Mouse (Mus musculus) right cerebral cortex, postnatal 4 days (tissue): ENCODE results near the gene Zc3h13.

Experiments
- DNase-seq: peaks from one replicate; pipeline ENCODE4 v3.0.0-alpha.2; 2022

Gene Zc3h13

DNA sequence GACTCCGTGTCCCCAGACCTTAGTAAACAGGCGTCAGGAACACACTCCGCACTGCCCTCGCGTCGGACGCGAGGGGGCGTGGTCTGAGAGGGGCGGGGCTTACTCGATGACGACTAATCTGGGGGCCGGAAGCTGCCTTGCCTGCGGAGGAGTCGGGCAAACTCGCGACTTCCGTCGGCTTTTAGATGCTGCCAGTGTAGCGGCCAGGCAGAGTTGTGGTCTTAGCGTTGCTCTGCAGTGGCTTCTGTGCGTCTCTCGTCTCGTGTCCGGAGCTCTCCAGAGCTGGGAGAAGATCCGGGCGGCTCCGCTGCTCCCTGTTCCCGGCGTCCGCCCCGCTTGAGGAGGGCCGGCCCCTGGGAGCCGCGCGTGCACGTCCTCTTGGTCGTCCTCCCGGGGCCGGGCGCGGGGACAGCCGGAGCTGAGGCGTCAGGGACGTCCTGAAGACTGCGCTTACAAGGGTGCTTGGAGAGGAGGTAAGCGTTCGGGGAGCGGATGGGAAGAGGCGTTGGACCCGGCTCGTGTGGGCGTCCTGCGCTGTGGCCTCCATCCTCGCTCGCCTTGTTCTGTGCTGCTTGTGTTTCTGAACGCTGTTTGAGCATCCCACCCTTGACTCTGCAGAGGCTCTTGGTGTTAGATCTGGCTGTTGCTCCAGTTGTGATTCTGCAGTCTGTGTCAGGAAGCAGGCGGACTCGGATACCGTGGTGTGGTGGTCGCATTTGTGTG, at the start of gene Zc3h13:
Zc3h13 (plus strand) TSS at position 181 of the 723 bp plus-strand sequence.
- DNase-seq: peak; percentile 97

DNA sequence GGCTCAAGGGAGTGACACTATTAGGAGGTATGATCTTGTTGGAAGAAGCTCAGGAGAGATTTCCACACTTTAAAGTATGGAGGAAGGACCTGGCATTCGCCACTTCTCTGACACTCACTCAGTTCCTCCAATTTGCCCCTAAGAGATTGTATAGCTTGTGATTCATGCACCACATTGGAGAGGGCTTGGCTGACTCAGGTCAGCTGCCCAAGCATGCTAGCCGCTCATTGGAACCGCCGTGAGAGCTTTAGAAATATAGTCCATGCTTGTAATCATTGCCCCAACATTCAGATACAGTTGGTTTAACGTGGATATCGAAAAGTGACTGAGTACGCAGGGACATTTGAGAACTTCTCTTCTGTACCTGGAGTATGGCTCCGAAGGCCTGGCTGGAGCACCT, 48.6 kb upstream of the Zc3h13 start:
- DNase-seq: no peak

DNA sequence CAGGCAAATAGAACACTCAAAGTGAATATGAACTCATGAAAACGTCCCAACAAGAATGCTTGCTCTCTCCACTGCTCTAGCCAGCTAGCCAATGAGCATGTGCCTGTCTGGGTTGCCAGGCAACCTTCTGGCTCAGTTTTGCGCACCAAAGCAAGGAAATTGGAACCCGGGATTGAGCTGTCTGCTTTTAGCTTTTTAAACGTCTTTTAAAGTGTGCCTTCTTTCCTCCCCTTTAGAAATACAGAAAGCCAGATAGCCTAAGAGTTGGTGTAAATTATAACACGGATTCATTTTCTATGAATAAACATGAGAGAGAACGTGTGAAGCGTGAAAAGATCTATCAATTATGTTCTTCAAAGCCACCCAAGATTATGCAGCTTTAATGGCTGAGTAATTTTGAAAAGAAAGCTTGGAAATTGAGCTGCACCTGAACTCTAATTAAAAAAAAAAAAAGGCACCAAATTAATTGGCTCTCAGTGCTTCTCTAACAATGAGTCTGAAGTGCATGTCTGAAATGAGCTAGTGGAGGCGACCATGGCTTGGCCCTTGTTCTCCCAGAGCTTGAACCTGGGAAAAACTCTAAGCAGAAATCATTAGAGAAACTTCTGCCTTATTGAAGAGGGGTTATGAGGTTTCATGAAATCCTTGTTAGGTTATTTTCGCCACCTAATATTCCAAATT, 48.1 kb upstream of the Zc3h13 start:
- peak; percentile 49 for DNase-seq

DNA sequence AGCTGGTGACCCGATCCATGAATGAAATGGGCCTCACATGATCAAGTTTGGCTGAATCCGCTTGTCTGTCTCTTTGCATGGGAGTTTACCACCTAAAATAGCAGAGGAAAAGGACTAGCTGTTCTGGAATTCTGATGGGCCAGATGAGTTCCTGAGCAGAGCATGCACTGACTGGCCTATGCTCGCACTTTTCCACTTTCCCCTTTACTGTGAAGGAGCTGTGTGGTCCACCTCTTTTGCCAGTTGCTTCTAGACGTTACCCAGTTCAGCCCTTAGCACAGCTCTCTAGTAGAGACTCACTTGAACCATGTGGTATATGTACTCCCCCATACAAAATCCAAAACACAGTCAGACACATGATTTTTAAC, 47.6 kb upstream of the Zc3h13 start:
- DNase-seq: no peak

DNA sequence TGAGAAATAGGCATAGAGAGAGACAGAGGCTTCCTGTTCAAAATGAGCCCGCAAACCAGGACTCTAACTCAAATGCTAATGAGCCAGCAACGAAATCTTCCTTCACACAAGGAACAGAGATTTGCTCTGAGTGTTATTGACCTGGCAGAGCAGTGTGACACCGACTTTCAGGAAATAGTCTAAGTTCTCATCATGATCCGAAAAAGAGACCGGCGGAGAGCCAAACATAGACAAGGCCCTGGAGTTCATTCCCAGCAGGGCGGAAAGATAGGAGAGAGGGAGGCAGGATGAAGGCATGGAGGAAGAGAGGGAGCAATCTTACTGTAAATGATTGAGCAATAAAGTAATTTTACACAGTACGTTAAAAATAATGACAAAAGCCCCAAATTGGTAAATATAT, 47.1 kb upstream of the Zc3h13 start:
- DNase-seq: no peak

DNA sequence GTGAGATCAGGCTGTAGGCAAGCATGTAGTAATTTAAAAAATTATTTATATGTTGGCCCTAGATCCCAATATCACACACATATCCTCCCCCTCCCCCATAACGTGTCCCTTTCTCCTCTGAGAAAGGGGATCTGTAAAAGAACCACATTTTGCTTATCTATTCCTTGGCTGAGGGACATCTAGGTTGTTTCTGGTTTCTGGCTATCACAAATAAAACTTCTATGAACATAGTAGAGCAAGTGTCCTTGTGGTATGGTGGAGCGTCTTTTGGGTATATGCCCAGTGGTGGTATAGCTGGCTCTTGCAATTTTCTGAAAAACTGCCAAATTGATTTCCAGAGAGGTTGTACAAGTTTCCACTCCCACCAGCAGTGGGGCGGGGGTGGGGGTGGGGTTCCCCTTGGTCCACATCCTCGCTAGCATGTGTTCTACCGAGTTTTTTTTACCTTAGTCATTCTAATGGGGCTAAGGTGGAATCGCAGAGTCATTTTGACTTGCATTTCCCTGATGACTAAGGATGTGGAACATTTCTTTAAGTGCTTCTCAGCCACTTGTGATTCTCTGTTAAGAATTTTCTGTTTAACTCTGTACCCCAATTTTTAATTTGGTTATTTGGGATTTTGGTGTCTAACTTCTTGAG, 46.0 kb upstream of the Zc3h13 start:
- no peak for DNase-seq

DNA sequence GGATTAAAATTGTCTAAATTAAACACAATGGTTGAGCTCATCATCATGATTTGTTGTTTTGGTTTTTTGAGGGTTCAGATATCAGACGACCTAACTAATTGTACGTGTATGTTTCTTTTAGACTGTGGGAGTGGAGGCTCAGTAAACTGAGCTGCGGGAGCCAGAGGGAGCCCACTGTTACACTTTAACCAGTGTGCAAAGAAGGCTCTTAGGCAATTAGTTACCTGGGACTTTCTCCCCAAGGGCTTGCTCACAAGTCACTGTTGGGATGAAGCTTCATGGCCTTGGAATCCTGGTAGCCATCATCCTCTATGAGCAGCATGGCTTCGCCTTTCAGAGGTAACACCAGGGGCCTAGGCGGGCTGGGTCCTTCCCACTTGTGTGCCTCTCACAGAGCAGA, 42.1 kb upstream of the Zc3h13 start, which contains the start of gene Cpb2:
Cpb2 (plus strand) TSS at position 201 of the 400 bp plus-strand sequence.
- DNase-seq: no peak

DNA sequence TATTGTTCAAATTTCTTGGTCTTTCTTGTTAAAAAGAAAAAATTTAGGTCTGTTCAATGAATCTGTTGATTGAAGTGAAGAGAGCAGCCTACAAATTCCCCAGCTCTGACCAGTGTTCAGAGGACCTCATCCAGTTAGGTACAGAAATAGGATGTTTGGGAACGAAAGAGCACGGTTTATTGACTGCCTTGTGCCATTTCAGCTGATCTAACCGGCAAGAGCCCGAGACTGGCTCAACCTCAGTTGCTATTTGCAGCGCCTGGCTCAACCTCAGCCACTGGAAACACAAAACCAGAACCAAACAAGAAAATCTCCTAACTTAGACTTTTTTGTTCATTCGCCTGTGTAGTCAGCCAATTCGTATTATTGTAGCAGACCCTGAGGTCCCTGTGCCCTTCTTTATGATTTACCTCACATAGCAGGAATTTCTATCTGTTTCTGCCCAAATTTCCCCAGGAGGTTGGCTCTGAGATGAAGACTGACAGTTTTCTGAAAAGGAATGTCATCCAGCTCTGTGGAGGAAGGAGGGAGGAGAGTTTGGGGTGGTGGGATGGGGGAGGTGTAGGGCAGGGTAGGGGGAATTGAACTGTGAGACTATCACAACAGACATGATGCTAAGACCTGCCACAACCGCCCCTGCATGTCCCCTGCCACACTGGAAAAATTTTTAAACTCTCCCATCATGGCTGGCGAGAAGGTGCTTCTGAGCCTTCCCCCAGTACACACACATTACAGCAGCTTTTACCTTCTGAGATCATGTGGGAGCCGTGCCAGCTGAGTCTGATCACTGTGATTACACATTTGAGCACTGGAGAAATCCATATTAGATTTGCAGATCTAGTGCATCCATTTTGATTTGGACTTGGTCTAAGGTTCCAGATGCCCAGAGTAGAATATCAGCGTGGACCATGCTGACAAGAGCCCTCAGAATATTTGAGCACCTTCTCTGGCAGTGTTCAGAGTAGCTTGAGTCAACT, 37.9 kb upstream of the Zc3h13 start:
- peak; percentile 13 for DNase-seq

DNA sequence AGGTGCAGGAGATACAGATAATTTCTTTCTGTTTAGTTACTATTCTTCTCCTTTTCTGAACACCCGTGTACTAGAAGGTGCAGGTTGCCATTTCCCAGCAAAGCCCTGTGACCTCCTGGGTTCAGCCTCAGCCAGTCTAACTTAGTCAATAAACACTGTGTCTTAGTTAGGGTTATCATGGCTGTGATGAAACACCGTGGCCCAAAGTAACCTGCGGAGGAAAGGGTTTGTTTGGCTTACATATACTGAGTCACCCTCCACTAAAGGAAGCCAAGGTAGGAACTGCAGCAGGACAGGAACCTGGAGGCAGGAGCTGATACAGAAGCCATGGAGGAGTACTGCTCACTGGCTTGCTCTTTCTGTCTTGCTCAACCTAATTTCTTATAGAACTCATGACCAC, 33.7 kb upstream of the Zc3h13 start:
- no peak for DNase-seq

DNA sequence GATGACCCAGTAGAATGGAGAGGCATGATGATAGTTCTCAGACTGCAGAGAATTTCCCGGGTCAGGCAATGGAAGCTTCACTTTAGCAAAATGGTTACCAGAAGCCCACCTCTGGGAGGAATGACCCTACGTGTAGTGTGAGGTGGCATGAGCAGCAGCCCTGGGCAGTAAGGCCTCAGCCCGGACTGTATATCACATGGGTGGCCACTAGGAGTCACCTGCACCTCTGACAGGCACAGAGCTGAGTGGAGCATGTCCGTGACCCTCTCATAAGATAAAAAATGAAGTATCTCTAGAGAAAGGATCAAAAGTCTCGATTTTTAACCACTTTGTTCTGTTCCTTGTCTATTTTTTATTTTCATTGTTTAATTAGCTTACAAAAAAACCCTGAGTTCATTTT, 27.7 kb upstream of the Zc3h13 start:
- DNase-seq: no peak

DNA sequence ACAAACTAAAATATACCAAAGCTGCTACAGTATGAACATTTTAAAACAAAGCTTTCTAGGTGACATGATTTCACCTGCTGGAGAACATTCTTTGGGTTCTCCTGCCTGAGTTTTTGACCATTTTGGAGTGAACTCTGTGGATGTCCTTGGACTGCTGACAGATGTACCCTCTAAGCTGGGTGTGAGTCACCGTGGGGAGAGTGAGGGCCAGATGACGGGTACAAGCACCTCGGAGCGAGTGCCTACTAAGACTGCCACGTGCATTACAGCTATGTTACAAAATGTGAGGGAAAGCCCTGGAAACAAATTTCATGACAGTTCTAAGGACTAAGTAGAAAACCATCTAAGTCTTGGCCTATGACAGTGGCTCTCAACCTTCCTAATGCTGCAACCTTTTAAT, 14.6 kb upstream of the Zc3h13 start:
- DNase-seq: no peak

DNA sequence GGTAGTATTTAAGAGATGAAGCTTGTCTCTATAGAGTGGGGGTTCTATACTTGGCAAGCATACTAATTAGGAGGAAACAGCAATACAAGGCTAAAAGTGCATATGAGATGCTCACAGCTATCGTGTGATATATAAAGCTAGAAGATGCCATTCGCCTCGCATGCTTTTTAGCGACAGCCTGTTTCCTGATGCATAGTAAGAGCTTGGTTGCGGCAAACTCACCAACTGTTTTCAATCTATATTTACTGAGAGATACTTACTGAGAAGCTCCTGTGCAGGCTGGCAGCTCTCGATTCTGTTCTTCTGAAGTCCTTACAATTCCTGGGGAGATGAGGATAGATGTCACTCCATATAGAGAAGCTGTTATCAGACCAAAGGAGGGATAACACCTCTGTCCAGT, 4.5 kb upstream of the Zc3h13 start:
- peak; percentile 15 for DNase-seq

DNA sequence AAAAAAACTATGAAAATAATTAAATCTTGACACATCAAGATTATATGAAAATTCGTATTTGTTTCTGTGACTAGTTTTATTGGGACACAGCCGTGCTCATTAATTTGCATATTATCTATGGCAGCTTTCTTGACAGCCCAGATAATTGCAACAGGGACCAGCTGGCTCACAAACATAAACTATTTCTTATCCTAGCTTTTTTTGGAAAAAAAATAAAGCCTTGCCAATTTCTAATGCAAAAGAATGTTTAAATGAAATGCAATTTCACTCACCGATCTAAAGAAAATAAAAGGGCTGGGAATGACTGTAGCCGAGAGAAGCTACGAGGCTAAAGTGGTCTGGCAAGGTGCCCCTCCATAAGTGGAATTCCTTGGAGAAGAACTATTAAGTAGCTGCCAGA, 3.8 kb upstream of the Zc3h13 start:
- DNase-seq: no peak

DNA sequence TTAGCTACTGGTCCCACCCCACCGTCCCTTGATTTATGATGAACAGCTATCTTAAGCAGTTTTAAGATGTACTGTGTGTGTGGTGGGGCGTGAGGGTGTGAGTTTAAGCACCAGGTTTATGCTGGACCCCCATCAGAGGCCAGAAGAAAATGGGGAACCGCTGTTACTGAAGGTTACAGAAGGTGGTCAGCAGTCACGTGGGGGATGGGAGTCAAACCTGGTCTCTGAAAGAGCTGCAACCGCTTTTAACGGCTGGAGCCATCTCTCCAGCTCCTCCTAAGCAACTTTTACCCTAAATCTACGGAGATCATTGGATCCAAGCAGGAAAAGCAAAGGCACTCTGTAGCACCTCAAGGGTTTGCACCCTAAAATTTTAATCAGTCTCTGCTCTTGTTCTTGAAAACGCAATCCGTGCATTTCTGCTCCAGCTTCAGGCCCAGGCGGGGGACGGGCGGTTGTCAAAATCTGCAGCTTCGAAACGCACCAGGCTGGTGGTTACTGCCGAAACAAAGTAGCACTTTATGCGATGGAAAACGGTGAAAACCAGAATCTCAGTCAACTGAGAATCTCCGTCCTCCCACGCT, 472 bp upstream of the Zc3h13 start:
- no peak for DNase-seq

DNA sequence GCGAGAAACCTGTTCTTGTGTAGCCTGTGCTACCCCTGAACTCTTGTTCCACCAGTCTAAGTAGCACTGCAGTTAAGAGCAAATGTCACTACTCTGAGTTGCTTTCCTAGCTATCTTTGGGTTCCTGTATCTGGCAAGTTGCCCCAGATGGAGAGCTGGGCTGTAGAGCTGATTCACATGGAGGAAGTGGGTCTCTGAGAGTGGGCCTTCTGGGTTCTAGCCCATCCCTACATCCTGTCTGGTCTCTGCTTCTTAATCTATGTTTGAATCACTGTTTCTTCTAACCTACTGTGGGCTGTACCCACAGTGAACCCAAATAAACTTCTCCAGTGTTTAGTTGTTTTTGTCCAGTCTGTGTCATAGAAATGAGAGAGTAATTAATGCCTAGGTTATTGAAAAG, 16.9 kb downstream of the Zc3h13 start:
- no peak for DNase-seq

DNA sequence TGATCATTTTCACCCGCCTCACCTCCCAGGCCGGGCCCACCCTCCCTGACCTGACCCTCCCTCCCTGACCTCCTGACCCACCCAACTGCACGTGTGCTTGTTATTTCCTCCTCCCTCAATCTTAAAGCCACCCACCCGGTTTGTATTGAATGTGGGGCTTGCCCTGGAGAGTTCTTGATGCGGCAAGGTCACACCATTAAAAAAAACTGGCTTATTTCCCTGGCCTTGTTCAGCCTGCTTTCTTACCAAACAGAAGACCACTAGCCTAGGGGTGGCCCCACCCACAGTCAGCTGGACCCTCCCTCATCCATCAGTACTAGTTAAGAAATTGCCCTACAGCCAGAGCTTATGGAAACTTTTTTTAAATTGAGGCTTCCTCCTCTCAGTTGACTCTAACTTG, 19.6 kb downstream of the Zc3h13 start:
- no peak for DNase-seq

DNA sequence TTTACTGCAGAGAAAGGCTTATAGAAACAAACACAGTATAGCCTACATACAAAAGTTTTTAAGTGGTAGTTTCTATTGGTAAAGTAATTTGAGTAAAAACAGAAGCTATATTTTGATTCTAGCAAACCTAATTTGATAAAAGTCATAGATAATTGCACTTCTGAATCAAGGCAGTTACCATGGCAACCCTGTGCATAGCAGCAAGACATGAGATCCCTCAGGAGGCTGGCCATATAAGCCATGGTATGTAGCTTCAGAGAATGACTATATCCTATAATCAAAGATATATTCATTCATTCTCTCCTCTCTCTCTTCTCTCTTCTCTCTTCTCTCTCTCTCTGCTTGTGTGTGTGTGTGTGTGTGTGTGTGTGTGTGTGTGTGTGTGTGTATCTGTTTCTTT, 23.7 kb downstream of the Zc3h13 start:
- no peak for DNase-seq

DNA sequence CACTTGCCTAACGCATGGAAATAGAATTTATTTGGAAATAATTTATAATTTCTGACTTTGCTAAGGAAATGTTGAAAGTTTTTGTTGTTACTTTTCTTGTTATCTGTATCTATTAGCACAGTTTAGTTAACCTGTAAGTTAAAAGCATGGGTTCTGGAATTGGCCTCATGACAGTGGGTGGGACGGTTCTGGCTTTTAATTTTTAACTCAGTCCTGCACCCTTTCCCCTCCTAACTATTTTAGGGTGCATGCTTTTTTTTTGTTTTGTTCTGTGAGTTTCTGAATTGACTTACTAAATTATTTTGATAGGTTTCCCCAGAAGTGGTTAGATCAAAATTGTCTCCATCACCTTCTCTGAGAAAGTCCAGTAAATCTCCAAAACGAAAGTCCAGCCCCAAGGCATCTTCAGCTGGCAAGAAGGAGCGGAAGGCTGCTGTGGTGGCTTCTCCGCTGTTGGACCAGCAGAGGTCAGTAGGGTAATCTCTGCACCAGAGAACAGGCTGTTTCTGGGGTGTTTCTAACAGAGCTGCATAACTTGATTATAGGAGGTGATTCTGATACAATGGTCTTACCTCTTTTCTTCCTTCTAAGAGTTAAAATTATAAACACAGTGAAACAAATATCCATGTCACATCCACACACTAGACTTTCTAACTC, 25.3 kb downstream of the Zc3h13 start:
- DNase-seq: no peak

DNA sequence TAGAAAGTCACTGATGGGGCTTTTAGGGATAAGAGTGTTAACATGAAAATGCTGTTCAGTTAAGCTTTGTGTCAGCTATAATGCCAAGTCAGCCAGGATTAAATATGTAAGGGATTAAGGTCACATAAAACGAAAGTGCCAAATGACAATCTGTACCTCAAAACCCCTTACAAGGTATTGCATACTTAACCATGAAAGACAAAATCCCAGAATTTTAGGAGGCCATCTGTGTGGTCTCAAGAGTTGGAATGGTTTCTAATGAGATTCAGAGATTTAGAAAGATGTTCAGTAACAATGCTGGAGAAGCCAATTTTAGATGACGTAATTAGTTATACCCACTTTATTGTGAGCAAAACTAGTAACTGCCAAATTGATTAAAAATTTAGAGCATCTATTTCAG, 30.3 kb downstream of the Zc3h13 start:
- DNase-seq: no peak

DNA sequence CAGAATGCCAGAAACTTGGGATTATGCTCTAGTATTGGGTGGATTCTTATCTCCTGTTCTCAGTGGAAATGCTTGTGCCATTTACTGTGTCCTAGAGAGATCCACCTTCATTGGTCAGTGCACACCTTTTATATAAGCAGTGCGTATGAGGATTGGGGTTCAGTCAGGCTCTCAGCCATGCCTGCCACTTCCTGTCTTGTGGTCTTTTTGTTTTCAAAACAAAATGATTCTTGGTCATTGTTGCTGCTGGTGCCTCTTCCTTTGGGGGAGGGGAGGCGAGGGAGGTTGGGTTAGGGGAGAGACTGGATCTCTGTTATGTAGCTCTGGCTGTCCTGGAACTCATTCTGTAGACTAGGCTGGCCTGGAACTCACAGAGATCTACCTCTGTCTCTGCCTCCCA, 34.6 kb downstream of the Zc3h13 start:
- no peak for DNase-seq

DNA sequence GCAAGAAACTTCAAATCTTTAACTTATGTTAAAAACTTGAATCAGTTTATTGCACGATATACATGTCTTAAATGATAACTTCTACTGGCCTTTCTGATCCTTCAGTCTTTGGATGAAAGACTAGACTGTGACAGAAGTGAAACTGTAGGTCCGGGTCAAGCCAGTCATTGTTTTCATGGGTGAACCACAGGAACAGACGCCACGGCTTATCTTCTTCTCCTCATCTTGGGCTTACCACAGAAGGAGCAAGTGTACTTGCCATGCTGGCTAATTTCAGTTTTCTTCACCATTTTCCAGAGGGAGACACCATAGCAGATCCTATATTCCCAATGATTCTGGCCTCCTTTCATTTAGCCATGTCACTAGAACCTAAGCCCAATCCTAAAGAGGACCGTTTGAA, 36.1 kb downstream of the Zc3h13 start:
- DNase-seq: no peak

DNA sequence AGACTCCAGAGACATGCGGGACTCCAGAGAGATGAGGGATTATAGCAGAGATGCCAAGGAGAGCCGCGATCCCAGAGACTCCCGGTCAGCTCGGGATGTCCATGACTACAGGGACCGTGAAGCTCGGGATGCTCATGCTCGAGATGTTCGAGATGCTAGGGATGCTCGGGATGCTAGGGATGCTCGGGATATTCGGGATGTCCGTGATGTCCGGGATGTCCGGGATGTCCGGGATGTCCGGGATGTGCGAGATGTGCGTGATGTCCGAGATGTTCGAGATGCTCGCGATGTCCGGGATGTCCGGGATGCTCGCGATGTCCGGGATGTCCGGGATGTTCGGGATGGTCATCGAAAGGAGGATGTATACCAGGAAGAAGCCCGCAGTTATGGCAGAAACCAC, 39.2 kb downstream of the Zc3h13 start:
- no peak for DNase-seq
